Mouse (Mus musculus) spleen, postnatal 4 days (tissue): ENCODE measurements around the gene Rps6ka3.

Source experiments
- DNase-seq, 2 experiments: peaks; one replicate each; pipeline ENCODE4 v3.0.0; 2022; ENCODE audit warnings: low spot score in 2 of 2

Rps6ka3 gene

DNA sequence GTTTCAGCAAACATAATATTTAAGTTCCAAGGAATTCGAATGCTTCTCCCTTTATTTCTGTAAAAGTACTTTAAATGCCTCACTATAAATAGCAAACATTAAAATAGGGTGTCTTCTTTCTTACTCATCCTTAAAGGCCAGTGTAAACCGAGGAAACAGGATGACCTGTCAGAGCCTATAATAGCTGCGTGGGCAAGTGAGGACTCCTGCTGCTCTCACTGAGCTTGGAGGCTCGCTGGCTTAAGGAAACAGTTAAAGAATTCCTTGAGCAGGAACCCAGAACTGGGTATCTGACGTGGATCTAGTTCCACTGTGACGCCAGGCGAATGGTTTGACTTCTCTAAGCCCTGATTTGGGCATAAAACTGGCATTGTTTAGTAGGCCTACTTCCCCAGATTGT lies 105.2 kb downstream of the Rps6ka3 start:
- DNase-seq, result no peak

DNA sequence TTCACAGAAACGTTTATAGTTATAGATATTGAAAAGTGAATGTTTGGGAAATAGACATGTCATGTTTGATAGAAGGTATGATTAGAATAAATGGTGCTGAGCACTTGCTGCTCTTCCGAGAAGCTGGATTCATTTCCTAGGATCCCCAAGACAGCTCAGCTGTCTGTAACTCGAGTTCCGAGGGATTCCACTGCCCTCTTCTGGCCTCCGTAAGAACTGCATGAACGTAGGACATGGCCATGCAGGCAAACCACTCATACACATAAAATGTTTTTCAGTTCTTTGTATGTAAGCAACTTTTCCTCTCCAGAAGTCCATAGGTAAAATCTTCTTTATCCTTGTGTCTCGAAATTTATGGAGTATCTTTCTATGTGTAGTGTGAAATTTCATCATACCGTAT lies 111.2 kb downstream of the Rps6ka3 start:
- peak; percentile 32 to 74 for DNase-seq

DNA sequence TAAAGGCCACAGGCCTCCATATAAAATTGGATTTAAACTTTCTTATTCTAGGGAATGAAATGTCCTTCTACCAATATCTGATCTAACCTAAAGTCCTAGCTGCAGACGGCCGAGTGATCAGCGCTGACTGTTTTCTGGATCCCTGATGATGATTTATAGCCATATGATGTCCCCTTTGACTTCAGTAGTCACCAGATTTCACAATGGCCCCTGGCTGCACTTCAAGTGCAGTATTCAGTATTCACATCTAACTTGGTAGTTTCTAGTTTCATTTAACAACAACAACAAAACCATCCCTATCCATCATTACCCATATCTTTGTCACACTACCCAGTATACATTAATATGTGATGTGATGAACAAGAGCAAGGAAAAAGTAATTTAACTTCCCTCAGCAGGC lies 154.4 kb downstream of the Rps6ka3 start:
- DNase-seq, result no peak

DNA sequence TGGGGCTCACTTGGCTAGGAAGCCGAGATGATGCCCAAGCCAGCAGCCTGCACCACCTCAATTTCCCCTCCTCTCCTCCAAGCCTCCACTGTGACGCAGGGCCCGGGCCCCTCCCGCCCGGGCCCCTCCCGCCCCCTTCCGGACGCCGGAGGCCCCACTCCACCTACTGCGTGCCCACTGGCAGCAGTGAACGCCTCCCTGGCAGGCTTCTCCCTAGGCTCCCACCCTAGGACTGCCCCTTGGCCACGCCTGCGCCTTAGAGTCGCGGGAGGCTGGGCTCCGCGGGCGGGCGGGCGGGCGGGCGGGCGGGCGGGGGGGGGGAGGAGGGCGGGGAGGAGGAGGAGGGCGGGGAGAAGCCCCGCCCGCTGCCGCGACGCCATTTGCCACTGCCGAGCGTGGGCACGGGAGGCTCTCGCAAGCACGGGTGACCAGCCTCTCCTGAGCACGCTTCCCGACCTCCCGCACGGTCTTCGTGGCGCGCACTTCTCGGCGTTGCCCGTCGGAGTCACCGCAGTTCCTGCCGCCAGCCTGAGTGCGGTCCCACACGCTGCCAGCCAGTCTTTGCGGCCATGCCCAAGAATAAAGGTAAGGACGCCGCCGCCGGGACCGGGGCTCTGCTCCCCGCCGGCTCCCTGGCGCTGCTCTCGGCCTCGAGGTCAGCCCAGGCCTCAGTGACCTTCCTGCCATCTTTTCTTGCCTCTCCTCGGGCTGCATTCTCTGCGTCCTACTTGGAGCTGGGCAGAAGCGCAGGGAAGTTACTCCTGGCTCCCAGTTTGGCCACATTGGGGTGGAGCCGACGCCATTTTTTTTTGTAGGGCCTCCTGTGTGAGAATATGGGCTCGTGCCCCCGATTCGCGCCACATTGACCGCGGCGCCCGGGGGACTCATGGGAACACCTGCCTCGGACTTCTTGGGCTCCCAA lies 162.0 kb downstream of the Rps6ka3 start, which contains the start of gene Eif1ax:
Gene Eif1ax, plus strand, starts transcription at position 348 of the 922 bp plus-strand sequence.
- DNase-seq, result peak; percentile 75 to 77

DNA sequence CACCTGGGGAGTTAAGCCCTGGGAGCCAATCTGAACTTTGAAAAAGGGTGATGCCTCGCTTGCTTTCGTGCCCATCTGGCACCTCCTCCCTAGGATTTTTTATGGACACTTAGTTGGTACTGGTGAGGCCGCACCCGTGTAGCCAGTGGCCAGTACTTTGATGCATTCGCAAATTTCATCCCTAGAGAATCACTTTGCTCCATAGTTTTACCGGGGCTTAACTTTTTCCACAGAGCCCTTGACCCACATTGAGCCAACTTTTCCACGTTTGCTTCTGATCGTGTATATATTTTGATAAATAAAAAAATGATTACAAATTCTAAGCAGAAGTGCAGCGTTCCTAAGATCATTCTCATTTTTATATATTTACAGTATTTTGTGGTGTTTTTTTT lies 162.6 kb downstream of the Rps6ka3 start:
- DNase-seq, result no peak

DNA sequence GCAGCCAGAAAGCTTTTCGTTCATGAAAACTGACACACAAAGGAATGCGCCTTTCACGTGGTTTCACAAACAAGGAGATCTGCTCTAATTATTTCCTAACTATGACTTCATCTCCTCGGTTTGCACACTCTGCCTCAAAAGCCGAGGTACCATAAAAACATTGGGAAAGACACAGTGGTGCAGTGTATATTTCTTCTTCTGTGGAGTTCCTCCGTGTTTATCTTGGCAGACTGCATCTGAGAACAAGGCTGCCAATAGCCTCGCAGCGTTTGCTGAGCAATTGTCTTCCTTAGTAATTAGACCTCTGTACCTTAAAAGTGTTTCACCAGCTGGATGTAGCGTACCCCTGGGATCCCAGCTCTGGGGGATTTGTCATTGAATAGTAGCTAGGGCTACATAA lies 177.0 kb downstream of the Rps6ka3 start:
- DNase-seq, result no peak

GRCm38 (mm10) chrX:159388953-159389352 lies 178.8 kb downstream of the Rps6ka3 start:
- no peak for DNase-seq

- no peak for DNase-seq
These were observed 180.3 kb downstream of the Rps6ka3 start for GRCm38 (mm10) chrX:159390347-159390962.

- no peak for DNase-seq
These were observed 181.1 kb downstream of the Rps6ka3 start for GRCm38 (mm10) chrX:159391239-159391638.

DNA sequence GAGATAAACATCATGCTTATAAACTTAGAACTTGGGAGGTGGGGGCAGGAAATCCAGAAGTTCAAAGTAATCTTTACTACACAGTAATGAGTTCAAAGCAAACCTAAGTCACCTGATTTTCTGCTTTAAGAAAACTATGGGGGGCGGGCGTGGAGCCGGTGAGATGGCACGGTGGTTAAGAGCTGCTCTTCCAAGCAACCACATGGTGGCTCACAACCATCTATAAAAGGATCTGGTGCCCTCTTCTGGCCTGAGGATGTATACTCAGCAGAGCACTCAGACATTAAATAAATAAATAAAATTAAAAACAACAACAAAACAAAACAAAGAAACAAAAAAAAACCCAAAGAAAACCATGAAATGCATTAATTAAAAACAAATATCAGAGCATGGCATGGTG lies 199.1 kb downstream of the Rps6ka3 start:
- DNase-seq, result peak in 1 of 2 experiments; percentile 12

DNA sequence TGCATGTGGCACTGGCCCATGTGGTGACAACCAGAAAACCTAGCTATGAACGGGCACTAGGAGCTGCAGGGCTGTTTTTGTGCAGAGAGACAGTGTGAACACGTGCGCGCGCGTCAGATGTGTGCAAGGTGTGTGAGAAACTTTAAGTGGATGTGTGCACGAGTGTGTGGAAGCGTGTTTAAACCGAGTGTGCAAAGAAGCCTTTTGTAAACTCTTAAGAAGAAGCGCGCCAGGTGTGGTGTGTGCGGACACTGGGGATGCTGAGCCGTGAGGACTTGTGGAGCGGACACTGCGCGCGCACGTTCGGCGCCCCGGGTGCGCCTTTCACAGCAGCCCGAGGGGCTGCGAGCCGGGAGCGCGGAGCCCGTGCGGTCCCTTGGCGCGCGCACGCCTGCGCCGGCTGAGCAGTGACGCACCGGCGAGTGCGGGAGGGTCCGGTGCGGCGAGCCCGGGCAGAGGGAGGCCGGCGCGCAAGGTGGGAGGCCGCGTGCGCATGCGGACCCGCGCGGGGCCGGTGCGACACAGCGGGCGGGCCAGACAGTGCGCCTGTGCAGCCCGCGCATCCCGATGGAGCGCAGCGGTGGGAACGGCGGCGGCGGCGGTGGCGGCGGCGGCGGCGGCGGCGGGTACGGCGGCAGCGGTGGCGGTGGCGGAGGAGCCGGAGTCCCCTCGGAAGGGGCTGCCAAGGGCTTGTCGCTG lies 204.2 kb downstream of the Rps6ka3 start, which contains the start of gene Map7d2:
Gene Map7d2, plus strand, starts transcription at position 443 of the 699 bp plus-strand sequence.
- no peak for DNase-seq

DNA sequence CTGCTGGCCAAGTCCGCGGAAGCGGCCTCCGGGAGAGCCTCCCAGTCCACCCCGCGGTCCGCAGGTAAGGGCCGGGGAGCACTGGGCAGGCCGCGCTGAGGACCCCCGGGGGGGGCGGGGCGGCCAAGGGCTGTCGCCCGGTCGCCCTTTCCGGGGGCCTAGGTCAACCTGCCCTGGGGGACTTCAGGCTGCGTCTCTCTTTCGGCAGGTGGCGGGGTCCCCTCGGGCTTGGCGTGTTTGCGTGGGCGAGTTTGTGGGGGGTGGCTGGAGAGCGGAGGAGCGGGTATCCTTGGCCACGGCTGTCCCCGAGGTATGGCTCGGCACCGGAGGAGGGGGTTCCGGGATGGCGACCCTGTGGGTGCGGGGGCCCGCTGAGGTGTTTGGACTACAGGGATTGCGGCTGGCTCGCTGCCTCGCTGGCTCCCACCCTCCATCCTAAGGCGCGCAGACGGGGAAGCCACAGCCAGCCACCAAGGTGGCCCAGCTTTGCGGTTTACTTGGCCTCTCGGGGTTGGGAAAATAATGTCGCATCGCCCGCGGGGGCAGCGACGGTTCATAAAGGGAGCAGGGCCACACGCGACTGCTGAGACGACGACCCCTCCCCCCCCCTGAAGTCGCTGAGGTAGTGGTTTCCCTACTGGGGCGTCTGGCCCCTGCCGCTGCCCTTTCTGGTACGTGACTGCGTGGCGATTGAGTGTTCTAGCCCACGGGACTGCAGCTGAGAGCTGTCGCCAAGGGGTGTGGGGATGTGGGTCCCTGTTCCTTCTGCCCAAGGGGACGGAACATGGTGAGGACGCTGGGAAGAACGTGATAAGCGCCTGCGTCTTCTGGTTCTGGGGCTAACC lies 204.9 kb downstream of the Rps6ka3 start:
- DNase-seq, result peak in 1 of 2 experiments; percentile 64
